Mouse (Mus musculus) ES-E14 (cell line): ENCODE results near the gene Klk1b1.
"Not testable (repeated sequence)": the region's sequence is repeated elsewhere in the genome, so short reads cannot be mapped to it uniquely, and the experiment has no call there.

Experiments
- HCFC1 ChIP-seq: IDR thresholded peaks from 2 replicates; pipeline ENCODE4 v1.6.1; 2012; ENCODE audit warnings: low read length, inconsistent platforms, borderline replicate concordance; ENCODE audit not compliant: insufficient read depth
- MAFK ChIP-seq: IDR thresholded peaks from 2 replicates; pipeline ENCODE4 v1.6.1; 2014; ENCODE audit warnings: mild to moderate bottlenecking, low read depth, low read length, inconsistent platforms; ENCODE audit not compliant: insufficient read depth
- ZNF384 ChIP-seq: IDR thresholded peaks from 2 replicates; pipeline ENCODE4 v1.6.1; 2012; ENCODE audit warnings: low read depth, low read length, inconsistent platforms

DNA sequence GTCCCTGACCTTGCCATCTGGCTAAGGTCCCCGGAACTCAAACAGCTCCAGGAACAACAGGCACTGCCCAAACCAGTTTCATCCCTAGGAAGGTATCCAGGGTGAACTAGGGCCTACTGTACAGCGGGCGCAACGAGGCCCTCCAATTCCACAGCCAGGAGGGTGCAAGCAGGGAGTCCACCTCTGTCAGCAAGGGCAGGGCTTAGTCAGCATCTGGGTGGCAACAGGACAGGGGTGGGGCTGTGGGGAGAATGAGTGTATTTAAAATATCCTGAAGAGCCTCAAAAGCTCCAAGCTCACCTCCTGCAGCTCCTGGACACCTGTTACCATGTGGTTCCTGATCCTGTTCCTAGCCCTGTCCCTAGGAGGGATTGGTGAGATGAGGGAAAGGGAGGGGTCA lies 29.0 kb downstream of the Klk1b1 start, which contains the start of gene Klk1b11:
- TF ChIP-seq MAFK, HCFC1, ZNF384: not testable (repeated sequence)
